Mouse (Mus musculus): ENCODE measurements around the gene Golga1.

- TF ChIP-seq POLR2A (IDR thresholded peaks at IDR 0.05; ENCODE audit: insufficient read depth, low read depth, low read length) = no peak
- no peak for TF ChIP-seq CTCF (IDR thresholded peaks at IDR 0.05; ENCODE audit: insufficient read depth, low read depth, low read length)
Measured at GRCm38 (mm10) chr2:38977837-38978236, 87.5 kb downstream of the Golga1 start.
